Mouse (Mus musculus) spleen, adult 18-20 months (tissue): ENCODE data around the gene Slc41a3.

Experiments used
- DNase-seq, 2 experiments: peaks; one replicate each; pipeline ENCODE4 v3.0.0; 2022; ENCODE audit warnings: mixed read lengths in 2 of 2

Slc41a3 gene

GRCm38 (mm10) chr6:90600351-90600750 is 4.2 kb upstream of the Slc41a3 start:
- no peak for DNase-seq

GRCm38 (mm10) chr6:90601736-90602135 is 2.8 kb upstream of the Slc41a3 start:
- no peak for DNase-seq

- DNase-seq: no peak
Measured at GRCm38 (mm10) chr6:90602304-90602703, 2.2 kb upstream of the Slc41a3 start.

GRCm38 (mm10) chr6:90603126-90603525 is 1.4 kb upstream of the Slc41a3 start:
- no peak for DNase-seq

GRCm38 (mm10) chr6:90604130-90604529 is 395 bp upstream of the Slc41a3 start:
- DNase-seq: no peak

GRCm38 (mm10) chr6:90605298-90605665 is 757 bp downstream of the Slc41a3 start:
- DNase-seq: no peak

GRCm38 (mm10) chr6:90606538-90606937 is 2.0 kb downstream of the Slc41a3 start:
- peak; percentile 44 to 70 for DNase-seq

GRCm38 (mm10) chr6:90607196-90607595 is 2.7 kb downstream of the Slc41a3 start:
- peak; percentile 33 to 67 for DNase-seq

GRCm38 (mm10) chr6:90608186-90608585 is 3.7 kb downstream of the Slc41a3 start:
- no peak for DNase-seq

GRCm38 (mm10) chr6:90610248-90610647 is 5.7 kb downstream of the Slc41a3 start:
- no peak for DNase-seq

GRCm38 (mm10) chr6:90613277-90613676 is 8.8 kb downstream of the Slc41a3 start:
- DNase-seq: no peak

GRCm38 (mm10) chr6:90615362-90615761 is 10.8 kb downstream of the Slc41a3 start:
- DNase-seq: no peak

- DNase-seq: no peak
Measured at GRCm38 (mm10) chr6:90615991-90616390, 11.5 kb downstream of the Slc41a3 start.

- DNase-seq: no peak
Measured at GRCm38 (mm10) chr6:90616481-90616880, 12.0 kb downstream of the Slc41a3 start.

GRCm38 (mm10) chr6:90618274-90618673 is 13.7 kb downstream of the Slc41a3 start:
- DNase-seq: peak in 1 of 2 experiments; percentile 19

GRCm38 (mm10) chr6:90618821-90619636 is 14.5 kb downstream of the Slc41a3 start:
- peak in 1 of 2 experiments; percentile 11 for DNase-seq

GRCm38 (mm10) chr6:90619936-90620335 is 15.4 kb downstream of the Slc41a3 start:
- DNase-seq: no peak

GRCm38 (mm10) chr6:90620791-90621583 is 16.5 kb downstream of the Slc41a3 start:
- no peak for DNase-seq

GRCm38 (mm10) chr6:90621584-90621890 is 17.0 kb downstream of the Slc41a3 start:
- no peak for DNase-seq

- DNase-seq: no peak
Measured at GRCm38 (mm10) chr6:90622758-90623455, 18.4 kb downstream of the Slc41a3 start.

GRCm38 (mm10) chr6:90623456-90623836 is 18.9 kb downstream of the Slc41a3 start:
- DNase-seq: no peak

GRCm38 (mm10) chr6:90624184-90624583 is 19.7 kb downstream of the Slc41a3 start:
- no peak for DNase-seq

GRCm38 (mm10) chr6:90624733-90625132 is 20.2 kb downstream of the Slc41a3 start:
- DNase-seq: no peak
